8 mouse cellular contexts compared by ENCODE assay signal in the genomic region with DNA sequence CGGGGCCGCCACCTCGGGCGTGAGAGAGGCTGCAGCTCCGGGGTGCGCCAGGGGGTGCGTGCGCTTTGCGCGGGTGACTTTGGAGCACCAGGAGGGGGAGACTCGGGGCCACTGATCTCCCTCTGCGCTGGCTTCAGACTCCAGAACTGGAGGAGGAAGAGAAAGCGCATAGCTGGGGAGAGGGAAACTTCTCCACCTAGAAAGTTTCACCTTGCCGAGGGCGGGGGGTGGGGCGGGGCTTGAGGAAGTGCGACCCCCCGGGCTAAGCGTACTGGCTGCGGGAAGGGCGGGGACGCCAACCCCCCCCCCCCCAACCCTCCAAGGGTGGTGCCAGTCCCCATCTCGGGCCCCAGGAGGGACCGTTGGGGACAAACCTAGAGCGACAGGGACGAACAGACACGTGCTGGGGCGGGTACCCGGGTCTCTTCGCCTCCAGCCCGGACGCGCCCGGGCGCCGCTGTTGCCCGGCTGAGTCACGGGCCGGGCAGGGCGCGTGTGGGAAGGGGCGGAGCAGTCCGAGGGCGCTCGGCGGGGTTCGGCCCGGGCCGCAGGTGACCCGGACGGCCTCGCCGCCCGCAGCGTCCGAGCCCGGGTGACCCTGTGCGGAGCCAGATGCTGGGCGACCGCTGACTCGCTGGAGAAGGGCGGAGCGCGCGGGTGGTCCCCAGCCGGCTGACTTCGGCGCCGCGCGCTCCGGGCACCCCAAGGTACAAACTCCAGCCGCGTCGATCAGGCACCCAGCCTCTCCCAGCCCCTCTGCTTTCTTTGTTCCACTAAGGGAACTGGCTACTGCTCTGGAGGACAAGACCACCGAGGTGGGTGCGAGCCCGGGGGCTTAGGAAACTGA. TPM values are rescaled to one million over a fixed set of nuclear protein-coding genes. Genes with fewer than 3 reads are reported as not detected.
A peak's percentile ranks its signal among the peaks of the same experiment; 100 is the strongest.
DNase-seq lines count a peak whose midpoint lies in the region; ATAC-seq lines count a peak whose summit lies in the region.

A gene (plus strand): TSS at position 367 of the 847 bp plus-strand sequence.

- peaks cover 11% of the 10 kb centered on the region; the same call in 1 of the 2 replicates for H3K27me3 ChIP-seq in lung, embryonic 15.5 days

- H3K4me2 ChIP-seq in lung, embryonic 15.5 days, result peak within 1 kb of the TSS; percentile 96

- H3K9ac ChIP-seq in lung, embryonic 15.5 days, result peak within 1 kb of the TSS; percentile 55

- H3K4me3 ChIP-seq in lung, embryonic 15.5 days, result peak within 1 kb of the TSS; percentile 77

- H3K36me3 ChIP-seq in lung, embryonic 15.5 days, result no peaks in the 10 kb centered on the region

- H3K9me3 ChIP-seq in lung, embryonic 15.5 days, result no peaks in the 10 kb centered on the region

- intact Hi-C loops in left cerebral cortex, postnatal 10 days (cut with DNase I), result loop anchor here (5.0 to 10.0 kb wide), 2 partner anchors 124 to 349 kb away; no protein-coding TSS in a partner anchor

- under 1% methylated on average over 70 of the region's 78 CpGs for WGBS in lung, embryonic 15.5 days

- peak; percentile 92 for ATAC-seq in lung, embryonic 15.5 days (ENCODE audit: borderline replicate concordance, extremely low read depth, low FRiP score, low TSS enrichment)

- peak within 1 kb of the TSS; percentile 70 for H3K27ac ChIP-seq in lung, embryonic 15.5 days

- DNase-seq in left cerebral cortex, postnatal 10 days (ENCODE audit: extremely low spot score in 1 of 2, low spot score in 2 of 2), result peak in 1 of 2 experiments; percentile 55
- DNase-seq in left cerebral cortex, adult 11 months (ENCODE audit: low spot score), result no peak
- peak; percentile 69 for DNase-seq in embryo, embryonic 11 days
- peak; percentile 5 to 7 for DNase-seq in heart, adult 9 months (ENCODE audit: low spot score in 2 of 2)
- peak; percentile 74 for DNase-seq in kidney, adult 9 months
- peak; percentile 7 for DNase-seq in ovary, adult 18-20 months (ENCODE audit: low spot score)
- no peak for DNase-seq in c-Kit-positive CD71-positive TER-119-positive erythroid progenitor cells, embryonic 14.5 days (ENCODE audit: low spot score)

- H3K4me1 ChIP-seq in lung, embryonic 15.5 days, result peaks cover 12% of the 10 kb centered on the region

RNA-seq across cellular contexts. Expression of the gene that starts here (rescaled TPM):
- total RNA-seq in left cerebral cortex, postnatal 10 days (2021), result 10 to 100 TPM; 61.3 to 69.8 TPM
- 7.9 and 8.7 TPM in 2 replicates for polyA plus RNA-seq in lung, embryonic 15.5 days (2015; fragmentation: Nextera tagmentation; extraction: Ambion mirVana)

Comparison
In these comparisons a context has a peak if more than half of its experiments do, and no peak if none do; other contexts are left out.
1. DNase-seq: peak in embryo, embryonic 11 days (single experiment), heart, adult 9 months (2 of 2), kidney, adult 9 months (single experiment) and ovary, adult 18-20 months (single experiment); none in left cerebral cortex, adult 11 months (single experiment) and c-Kit-positive CD71-positive TER-119-positive erythroid progenitor cells, embryonic 14.5 days (single experiment).